Mouse (Mus musculus) heart, postnatal 0 days (tissue): ENCODE data around the gene Tmem210.

Experiments used
- CTCF ChIP-seq: IDR thresholded peaks from 2 replicates; pipeline ENCODE4 v1.5.1; 2016; ENCODE audit warnings: antibody characterized with exemption, control low read depth, low read depth
- EP300 ChIP-seq: IDR thresholded peaks from 2 replicates; pipeline ENCODE4 v1.6.1; 2016; ENCODE audit warnings: antibody characterized with exemption, low read depth

GRCm38 (mm10) chr2:25246183-25247072, 41.5 kb upstream of the Tmem210 start, which contains the start of gene AL732309.1:
- TF ChIP-seq EP300: no peak
- TF ChIP-seq CTCF: no peak
